Mouse (Mus musculus) kidney, adult 18-20 months (tissue): ENCODE results near the gene Bpgm.

Source experiments
- DNase-seq: peaks from one replicate; pipeline ENCODE4 v3.0.0; 2021

The Bpgm gene

GRCm38 (mm10) chr6:34486071-34486626 lies 10.1 kb downstream of the Bpgm start:
- DNase-seq, result no peak

GRCm38 (mm10) chr6:34493327-34494095 lies 17.5 kb downstream of the Bpgm start:
- no peak for DNase-seq

- DNase-seq, result peak; percentile 57
Observed at GRCm38 (mm10) chr6:34495140-34495551, 19.1 kb downstream of the Bpgm start.

- no peak for DNase-seq
Observed at GRCm38 (mm10) chr6:34497991-34498625, 22.1 kb downstream of the Bpgm start.

- DNase-seq, result no peak
Observed at GRCm38 (mm10) chr6:34502291-34502690, 26.3 kb downstream of the Bpgm start.

GRCm38 (mm10) chr6:34505957-34506356 lies 29.9 kb downstream of the Bpgm start:
- DNase-seq, result no peak

- DNase-seq, result no peak
Observed at GRCm38 (mm10) chr6:34507581-34507980, 31.6 kb downstream of the Bpgm start.

GRCm38 (mm10) chr6:34508016-34508415 lies 32.0 kb downstream of the Bpgm start:
- DNase-seq, result no peak

GRCm38 (mm10) chr6:34510277-34510676 lies 34.3 kb downstream of the Bpgm start:
- DNase-seq, result no peak

GRCm38 (mm10) chr6:34511410-34511809 lies 35.4 kb downstream of the Bpgm start:
- DNase-seq, result no peak

- no peak for DNase-seq
Observed at GRCm38 (mm10) chr6:34512741-34513140, 36.7 kb downstream of the Bpgm start.

- no peak for DNase-seq
Observed at GRCm38 (mm10) chr6:34514655-34515054, 38.6 kb downstream of the Bpgm start.

- no peak for DNase-seq
Observed at GRCm38 (mm10) chr6:34515098-34515782, 39.2 kb downstream of the Bpgm start.

GRCm38 (mm10) chr6:34515783-34516099 lies 39.7 kb downstream of the Bpgm start:
- no peak for DNase-seq

- no peak for DNase-seq
Observed at GRCm38 (mm10) chr6:34517750-34518149, 41.7 kb downstream of the Bpgm start.

- DNase-seq, result no peak
Observed at GRCm38 (mm10) chr6:34519087-34519486, 43.1 kb downstream of the Bpgm start.

- no peak for DNase-seq
Observed at GRCm38 (mm10) chr6:34520491-34520890, 44.5 kb downstream of the Bpgm start.

GRCm38 (mm10) chr6:34520912-34521311 lies 44.9 kb downstream of the Bpgm start:
- DNase-seq, result no peak

- no peak for DNase-seq
Observed at GRCm38 (mm10) chr6:34523476-34523875, 47.5 kb downstream of the Bpgm start.

GRCm38 (mm10) chr6:34525499-34525924 lies 49.5 kb downstream of the Bpgm start:
- DNase-seq, result no peak

GRCm38 (mm10) chr6:34525927-34526326 lies 49.9 kb downstream of the Bpgm start:
- no peak for DNase-seq

GRCm38 (mm10) chr6:34526389-34526788 lies 50.4 kb downstream of the Bpgm start:
- no peak for DNase-seq

- no peak for DNase-seq
Observed at GRCm38 (mm10) chr6:34528131-34528530, 52.1 kb downstream of the Bpgm start.

- DNase-seq, result no peak
Observed at GRCm38 (mm10) chr6:34529992-34530391, 54.0 kb downstream of the Bpgm start.
